Mouse (Mus musculus) lung, postnatal 0 days (tissue): ENCODE measurements at regions not wholly inside any gene's neighbourhood (a gene's known extent, or its start where the extent isn't known, plus 50 kb on each side); places are given as distances from the start of the nearest gene placed in this dataset.

Experiments
- CTCF ChIP-seq: IDR thresholded peaks from 2 replicates; pipeline ENCODE4 v1.5.1; 2016; ENCODE audit warnings: antibody characterized with exemption, mild to moderate bottlenecking
- EP300 ChIP-seq: IDR thresholded peaks from 2 replicates; pipeline ENCODE4 v1.6.1; 2016; ENCODE audit warnings: antibody characterized with exemption, mild to moderate bottlenecking, control low read depth

- TF ChIP-seq CTCF = no peak
- no peak for TF ChIP-seq EP300
Observed at GRCm38 (mm10) chr16:39132459-39132858, 240.0 kb downstream of the Igsf11 start.
